Mouse (Mus musculus): ENCODE measurements around the gene Kif9. TPM values are rescaled to one million over a fixed set of nuclear protein-coding genes. Genes with fewer than 3 reads are reported as not detected.

Gene Kif9
- 1.4 TPM for polyA plus RNA-seq (2014; fragmentation: Illumina TruSeq; extraction: RNeasy Lipid Tissue Mini Kit (QIAGEN cat#74804); ENCODE audit: low read depth, low replicate concordance)

DNA sequence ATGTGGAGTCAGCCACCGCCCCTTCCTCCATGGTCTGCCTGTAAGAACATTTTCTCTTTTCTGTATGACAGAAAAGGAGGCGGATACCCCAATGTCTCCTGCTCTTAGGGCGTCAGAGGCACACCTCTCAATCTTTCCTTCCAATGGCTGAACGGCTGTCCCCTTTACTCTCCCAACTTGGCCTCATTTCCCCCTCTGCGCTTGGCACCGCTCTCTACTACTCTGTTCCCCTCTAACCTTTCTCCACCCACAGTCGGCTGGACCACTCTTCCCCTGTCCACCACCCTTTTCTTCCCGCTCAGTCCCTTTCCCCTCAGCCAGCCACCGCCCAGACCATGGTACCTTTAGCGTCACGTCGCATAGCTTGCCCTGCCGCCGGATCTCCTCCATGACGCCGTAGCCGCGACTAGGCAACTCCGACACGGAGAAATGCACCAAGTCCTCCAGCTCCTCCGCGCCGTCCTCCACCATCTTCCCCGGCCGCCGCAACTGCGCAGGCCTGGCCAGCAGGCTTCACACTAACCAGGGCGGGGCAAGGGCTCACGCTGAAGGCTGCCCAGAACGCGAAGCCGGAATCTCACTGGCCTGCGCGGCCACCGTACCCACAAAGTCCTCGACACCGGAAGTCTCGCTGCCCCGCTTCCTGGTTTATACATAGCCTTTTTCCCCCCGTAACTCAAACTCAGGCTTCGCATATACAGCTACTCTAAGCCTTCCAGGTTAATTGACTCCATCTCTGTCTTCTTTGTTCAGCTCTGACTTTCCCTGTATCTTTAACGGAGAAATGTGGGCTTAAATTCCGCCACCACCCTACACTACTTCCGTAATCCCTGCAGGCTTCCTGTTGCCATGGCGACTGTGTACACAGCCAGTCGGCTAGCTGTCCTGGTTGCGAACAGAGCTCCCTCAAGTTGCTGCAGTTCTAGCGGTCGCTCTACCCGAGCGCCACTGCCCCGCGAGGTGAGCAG lies at the start of gene Kif9, which contains the start of gene Klhl18:
TSS of gene Kif9 (plus strand) at position 835 of the 968 bp plus-strand sequence.
TSS of gene Klhl18 (minus strand) at position 571 of the 968 bp plus-strand sequence.

DNA sequence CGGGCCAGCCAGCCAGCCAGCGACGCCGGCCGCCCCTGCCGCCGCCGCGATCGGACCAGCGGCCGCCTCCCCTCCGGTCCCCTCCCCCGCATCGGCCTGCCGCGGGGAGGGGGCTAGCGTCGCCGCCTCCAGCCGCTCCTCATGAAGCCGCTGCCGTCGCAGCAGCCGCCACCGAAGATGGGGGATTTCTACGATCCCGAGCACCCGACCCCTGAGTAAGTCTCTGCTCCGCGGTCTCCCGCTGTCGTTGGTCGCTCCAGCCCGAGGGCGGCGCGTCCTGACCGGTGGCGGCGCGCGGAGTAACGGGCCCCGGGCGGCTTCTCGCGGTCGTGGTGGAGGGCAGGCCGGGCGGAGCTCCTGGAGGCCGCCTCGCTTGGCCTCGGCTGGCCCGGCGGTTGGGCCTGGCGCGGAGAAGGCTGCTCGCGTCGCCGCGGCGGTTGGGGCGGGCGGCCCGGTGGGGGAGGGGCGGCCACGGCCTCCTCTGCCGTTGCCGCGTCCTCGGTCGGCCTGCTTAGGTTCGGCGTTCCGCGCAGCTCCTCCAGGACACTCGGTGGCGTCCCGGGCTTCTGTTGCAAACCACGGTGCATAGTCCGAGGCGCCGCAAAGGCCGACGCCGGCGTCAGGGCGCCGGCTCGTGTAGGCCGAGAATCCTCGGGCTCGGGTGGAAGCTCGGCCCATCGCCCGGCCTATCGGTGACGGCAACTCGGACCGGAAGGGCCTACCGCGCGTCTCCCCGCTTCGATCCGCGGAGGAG lies 56.0 kb downstream of the Kif9 start, which contains the start of gene Setd2:
TSS of gene Setd2 (plus strand) at position 60 of the 754 bp plus-strand sequence.

Other genes with a start within 250 kb of the Kif9 start
- 0.54 TPM for gene Cspg5, start 233.2 kb upstream of the Kif9 start, polyA plus RNA-seq (2014; fragmentation: Illumina TruSeq; extraction: RNeasy Lipid Tissue Mini Kit (QIAGEN cat#74804); ENCODE audit: low read depth, low replicate concordance)
- 0.69 TPM for gene Elp6, start 171.8 kb upstream of the Kif9 start, polyA plus RNA-seq (2014; fragmentation: Illumina TruSeq; extraction: RNeasy Lipid Tissue Mini Kit (QIAGEN cat#74804); ENCODE audit: low read depth, low replicate concordance)
- gene Scap, start 143.7 kb upstream of the Kif9 start, polyA plus RNA-seq (2014; fragmentation: Illumina TruSeq; extraction: RNeasy Lipid Tissue Mini Kit (QIAGEN cat#74804); ENCODE audit: low read depth, low replicate concordance) = 1.6 TPM
- 0.54 TPM for gene Ptpn23, start 68.7 kb upstream of the Kif9 start, polyA plus RNA-seq (2014; fragmentation: Illumina TruSeq; extraction: RNeasy Lipid Tissue Mini Kit (QIAGEN cat#74804); ENCODE audit: low read depth, low replicate concordance)
- not detected for gene Ngp, start 57.2 kb upstream of the Kif9 start, polyA plus RNA-seq (2014; fragmentation: Illumina TruSeq; extraction: RNeasy Lipid Tissue Mini Kit (QIAGEN cat#74804); ENCODE audit: low read depth, low replicate concordance)
- 9.1 TPM for gene Klhl18, start 264 bp upstream of the Kif9 start, polyA plus RNA-seq (2014; fragmentation: Illumina TruSeq; extraction: RNeasy Lipid Tissue Mini Kit (QIAGEN cat#74804); ENCODE audit: low read depth, low replicate concordance)
- 78.1 TPM for gene Setd2, start 55.6 kb downstream of the Kif9 start, polyA plus RNA-seq (2014; fragmentation: Illumina TruSeq; extraction: RNeasy Lipid Tissue Mini Kit (QIAGEN cat#74804); ENCODE audit: low read depth, low replicate concordance)
- 0.66 TPM for gene Nradd, start 147.5 kb downstream of the Kif9 start, polyA plus RNA-seq (2014; fragmentation: Illumina TruSeq; extraction: RNeasy Lipid Tissue Mini Kit (QIAGEN cat#74804); ENCODE audit: low read depth, low replicate concordance)
- 0.63 TPM for gene Nbeal2, start 177.2 kb downstream of the Kif9 start, polyA plus RNA-seq (2014; fragmentation: Illumina TruSeq; extraction: RNeasy Lipid Tissue Mini Kit (QIAGEN cat#74804); ENCODE audit: low read depth, low replicate concordance)
- not detected for gene Ccdc12, start 179.5 kb downstream of the Kif9 start, polyA plus RNA-seq (2014; fragmentation: Illumina TruSeq; extraction: RNeasy Lipid Tissue Mini Kit (QIAGEN cat#74804); ENCODE audit: low read depth, low replicate concordance)

All from sigmoid colon, adult 10 weeks (tissue).